ENCODE assay signal across 25 mouse cellular contexts in genomic region chr15:5279831-5280230, GRCm38 (mm10).
"Had no signal": no experiment of that assay in that cellular context is flagged by ENCODE, and none has a peak within 500 bp of the region (broad histone marks: within the 10 kb centered on the region; RNA-seq: fewer than 3 reads in every experiment).

No protein-coding gene starts in this region.

- H3K4me1 ChIP-seq: hindbrain, embryonic 13.5 days; hindbrain, embryonic 15.5 days; kidney, embryonic 15.5 days; limb, embryonic 10.5 days; limb, embryonic 12.5 days; liver, embryonic 13.5 days; liver, embryonic 15.5 days had no signal

- H3K9ac ChIP-seq: forebrain, postnatal 0 days; hindbrain, embryonic 13.5 days; hindbrain, embryonic 15.5 days; kidney, embryonic 15.5 days; limb, embryonic 12.5 days; liver, embryonic 13.5 days; liver, embryonic 15.5 days had no signal

- H3K4me3 ChIP-seq: hindbrain, embryonic 13.5 days; hindbrain, embryonic 15.5 days; kidney, embryonic 15.5 days; left cerebral cortex, adult 2 months; limb, embryonic 10.5 days; limb, embryonic 12.5 days; liver, embryonic 13.5 days; liver, embryonic 15.5 days had no signal

- DNase-seq: forebrain, postnatal 0 days; gastrocnemius, postnatal 10 days; gastrocnemius, postnatal 25 days; heart, postnatal 10 days; heart, postnatal 36 days; kidney, adult 11 months; kidney, adult 2 months; kidney, adult 9 months; kidney, postnatal 14 days; kidney, postnatal 36 days; layer of hippocampus, adult 9-11 months; layer of hippocampus, postnatal 36 days; liver; liver, embryonic 13.5 days had no signal

- ATAC-seq: hindbrain, postnatal 0 days; intestine, embryonic 16.5 days had no signal

- H3K36me3 ChIP-seq: hindbrain, embryonic 13.5 days; hindbrain, embryonic 15.5 days; kidney, embryonic 15.5 days; limb, embryonic 10.5 days; limb, embryonic 12.5 days; liver, embryonic 13.5 days; liver, embryonic 15.5 days had no signal

- H3K27me3 ChIP-seq: hindbrain, embryonic 13.5 days; hindbrain, embryonic 15.5 days; kidney, embryonic 15.5 days; limb, embryonic 12.5 days; liver, embryonic 13.5 days; liver, embryonic 15.5 days had no signal

- H3K9me3 ChIP-seq: hindbrain, embryonic 15.5 days; kidney, embryonic 15.5 days; limb, embryonic 10.5 days; liver, embryonic 13.5 days; liver, embryonic 15.5 days had no signal

- H3K4me2 ChIP-seq: hindbrain, embryonic 13.5 days; hindbrain, embryonic 15.5 days; kidney, embryonic 15.5 days; limb, embryonic 12.5 days; liver, embryonic 11.5 days; liver, embryonic 13.5 days; liver, embryonic 15.5 days had no signal

- H3K27ac ChIP-seq: hindbrain, embryonic 13.5 days; hindbrain, embryonic 15.5 days; hindbrain, postnatal 0 days; kidney, embryonic 15.5 days; kidney, postnatal 0 days; left cerebral cortex, adult 2 months; limb, embryonic 10.5 days; limb, embryonic 12.5 days; liver, embryonic 13.5 days; liver, embryonic 15.5 days had no signal
